Mouse (Mus musculus) forebrain, embryonic 10.5 days (tissue): Measurements from ENCODE around the gene Tinf2. TPM values are rescaled to one million over a fixed set of nuclear protein-coding genes. Genes with fewer than 3 reads are reported as not detected.

ENCODE experiments used
- DNase-seq: peaks from one replicate; pipeline ENCODE4 v3.0.0-alpha.2; 2017; ENCODE audit warnings: low spot score; ENCODE audit errors: extremely low spot score
- H3K27ac ChIP-seq: fragments of 300-500 bp; sonication (generic); 2 replicates; pipeline ENCODE4 v1.5.1; 2016; ENCODE audit warnings: mild to moderate bottlenecking
- H3K27me3 ChIP-seq: fragments of 300-500 bp; sonication (generic); 2 replicates; pipeline ENCODE4 v1.6.1; 2016; ENCODE audit warnings: mild to moderate bottlenecking; ENCODE audit not compliant: poor library complexity, severe bottlenecking
- H3K36me3 ChIP-seq: fragments of 300-500 bp; sonication (generic); replicated peaks from 2 replicates; pipeline ENCODE4 v1.6.1; 2016; ENCODE audit warnings: mild to moderate bottlenecking, moderate library complexity
- H3K4me1 ChIP-seq: fragments of 300-500 bp; sonication (generic); 2 replicates; pipeline ENCODE4 v1.6.1; 2016
- H3K4me3 ChIP-seq: fragments of 300-500 bp; sonication (generic); 2 replicates; pipeline ENCODE4 v1.5.1; 2016; ENCODE audit warnings: mild to moderate bottlenecking, moderate library complexity
- H3K9me3 ChIP-seq: fragments of 300-500 bp; sonication (generic); 2 replicates; pipeline ENCODE4 v1.6.1; 2016; ENCODE audit warnings: mild to moderate bottlenecking, moderate library complexity
- WGBS: fragments of 180-500 bp; shearing (Covaris S2); methylation state at CpG from one replicate; pipeline ENCODE4 v1.1.7; 2016; 5-methylcytosine and 5-hydroxymethylcytosine counted together
- polyA plus RNA-seq: library from polyadenylated mRNA; unstranded; fragments of >200 nt; fragmentation: Nextera tagmentation; extraction: Ambion mirVana; gene quantifications from 2 replicates; pipeline ENCODE4 v1.2.1, GENCODE M21; 2016

The Tinf2 gene
- polyA plus RNA-seq, 1 experiment from 2014 or later: 79.7 TPM

- H3K4me3 ChIP-seq: no peak overlapping the region
- H3K36me3 ChIP-seq: peaks cover 43% of the 10 kb centered on the region
- WGBS: 79% methylated on average over 8 of the region's 8 CpGs
- no peak for DNase-seq
- H3K9me3 ChIP-seq: no peaks in the 10 kb centered on the region
- H3K4me1 ChIP-seq: peaks cover 34% of the 10 kb centered on the region
- peaks cover 24% of the 10 kb centered on the region for H3K27me3 ChIP-seq
- no peak overlapping the region for H3K27ac ChIP-seq
Observed at GRCm38 (mm10) chr14:55716884-55717283, 35.3 kb upstream of the Tinf2 start.

GRCm38 (mm10) chr14:55716271-55716670 lies 34.7 kb upstream of the Tinf2 start:
- 95% methylated on average over 6 of the region's 6 CpGs for WGBS
- H3K27me3 ChIP-seq: peaks cover 30% of the 10 kb centered on the region
- no peak for DNase-seq
- H3K9me3 ChIP-seq: no peaks in the 10 kb centered on the region
- H3K27ac ChIP-seq: no peak overlapping the region
- H3K4me3 ChIP-seq: no peak overlapping the region
- peaks cover 29% of the 10 kb centered on the region for H3K4me1 ChIP-seq
- peaks cover 43% of the 10 kb centered on the region for H3K36me3 ChIP-seq

DNA sequence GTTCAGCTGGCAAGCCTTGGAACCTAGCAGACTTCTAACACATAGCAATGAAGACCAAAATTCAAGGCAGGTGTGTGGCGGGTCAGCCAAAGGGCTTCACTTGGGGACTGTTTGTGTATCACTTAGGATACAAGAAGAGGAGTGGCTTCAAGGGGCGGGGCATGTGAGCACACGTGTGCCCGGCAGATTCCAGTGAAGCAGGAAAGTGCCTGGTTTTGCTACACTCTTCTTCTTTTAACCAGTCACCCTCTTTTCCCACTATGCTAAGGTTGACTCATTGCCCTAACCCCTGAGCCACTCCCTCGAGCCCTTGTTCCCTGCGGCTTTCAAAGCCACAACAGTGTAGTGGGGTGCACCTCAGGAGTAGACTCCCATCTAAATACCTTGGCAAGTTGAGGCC lies 33.3 kb upstream of the Tinf2 start:
- H3K36me3 ChIP-seq: peaks cover 38% of the 10 kb centered on the region
- H3K27me3 ChIP-seq: peaks cover 35% of the 10 kb centered on the region
- H3K4me3 ChIP-seq: no peak overlapping the region
- H3K4me1 ChIP-seq: peaks cover 18% of the 10 kb centered on the region
- no peak for DNase-seq
- no peak overlapping the region for H3K27ac ChIP-seq
- WGBS: 42% methylated on average over 6 of the region's 6 CpGs
- H3K9me3 ChIP-seq: no peaks in the 10 kb centered on the region

DNA sequence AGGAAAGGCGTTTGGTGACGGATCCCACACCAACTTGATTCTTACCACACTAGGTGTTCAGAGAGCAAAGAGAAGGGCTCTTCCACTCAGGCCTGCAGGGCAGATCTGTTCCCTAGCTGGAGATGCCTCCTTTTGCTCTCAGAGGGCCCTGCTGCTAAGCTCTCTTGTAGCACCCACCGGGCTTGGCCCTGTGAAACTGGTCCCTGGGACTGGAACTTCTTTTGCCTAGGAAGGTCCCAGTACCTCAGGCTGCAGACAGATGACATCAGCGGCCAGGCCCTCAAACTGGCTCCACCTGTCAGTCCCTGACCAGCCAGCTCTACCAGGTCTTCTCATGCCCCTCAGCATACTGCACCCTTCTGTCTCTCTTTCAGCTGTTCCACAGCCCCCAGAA lies 32.1 kb upstream of the Tinf2 start, which contains the start of gene Tgm1:
TSS of gene Tgm1 (minus strand) at position 198 of the 394 bp plus-strand sequence.
- peak within 1 kb of the TSS; percentile 37 for H3K4me3 ChIP-seq
- H3K4me1 ChIP-seq: peaks cover 18% of the 10 kb centered on the region
- H3K27me3 ChIP-seq: peaks cover 35% of the 10 kb centered on the region
- H3K36me3 ChIP-seq: peaks cover 27% of the 10 kb centered on the region
- 26% methylated on average over 4 of the region's 4 CpGs for WGBS
- H3K27ac ChIP-seq: 0 out of 2 replicates have a peak within 1 kb of the TSS, but pooled peaks have one; percentile 15
- no peaks in the 10 kb centered on the region for H3K9me3 ChIP-seq
- no peak for DNase-seq

- Histone ChIP-seq H3K9me3 (no peaks in the 10 kb centered on the region), H3K27me3 (peaks cover 35% of the 10 kb centered on the region), H3K4me3 (peak overlapping the region; percentile 37), H3K4me1 (peaks cover 18% of the 10 kb centered on the region), H3K27ac (0 out of 2 replicates have a peak overlapping the region, but pooled peaks have one; percentile 15), H3K36me3 (peaks cover 22% of the 10 kb centered on the region)
- no peak for DNase-seq
- WGBS: 17% methylated on average over 25 of the region's 25 CpGs
Observed at GRCm38 (mm10) chr14:55713007-55713728, 31.5 kb upstream of the Tinf2 start.

DNA sequence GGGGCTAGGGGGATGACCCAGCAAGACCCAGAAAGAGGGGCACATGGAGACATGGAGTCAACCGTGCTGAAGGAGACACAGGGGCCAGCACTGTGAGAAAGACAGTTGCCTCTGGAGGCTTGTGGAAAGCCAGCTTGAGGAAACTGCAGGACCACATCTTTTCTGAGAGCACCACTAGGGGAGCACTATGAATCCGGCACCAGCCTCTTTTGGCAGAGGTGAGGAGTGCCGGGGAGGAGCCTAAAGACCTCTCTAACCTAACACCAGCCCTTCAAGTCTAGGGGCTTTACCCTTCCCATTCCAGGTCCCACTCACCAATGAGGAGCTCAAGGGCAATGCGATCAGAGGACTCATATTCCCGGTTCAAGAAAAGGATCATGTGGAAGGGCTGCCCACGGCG lies 30.2 kb upstream of the Tinf2 start:
- Histone ChIP-seq H3K4me3 (no peak overlapping the region), H3K4me1 (peaks cover 12% of the 10 kb centered on the region), H3K9me3 (no peaks in the 10 kb centered on the region), H3K27me3 (peaks cover 35% of the 10 kb centered on the region), H3K36me3 (peaks cover 9% of the 10 kb centered on the region), H3K27ac (no peak overlapping the region)
- DNase-seq: no peak
- 88% methylated on average over 7 of the region's 7 CpGs for WGBS

GRCm38 (mm10) chr14:55709509-55709908 lies 27.9 kb upstream of the Tinf2 start:
- no peaks in the 10 kb centered on the region for H3K9me3 ChIP-seq
- peaks cover 11% of the 10 kb centered on the region for H3K4me1 ChIP-seq
- H3K27me3 ChIP-seq: peaks cover 35% of the 10 kb centered on the region
- 87% methylated on average over 4 of the region's 4 CpGs for WGBS
- no peak for DNase-seq
- H3K4me3 ChIP-seq: no peak overlapping the region
- no peaks in the 10 kb centered on the region for H3K36me3 ChIP-seq
- no peak overlapping the region for H3K27ac ChIP-seq

GRCm38 (mm10) chr14:55707397-55707796 lies 25.8 kb upstream of the Tinf2 start:
- Histone ChIP-seq H3K27ac (no peak overlapping the region), H3K27me3 (peaks cover 17% of the 10 kb centered on the region), H3K36me3 (no peaks in the 10 kb centered on the region), H3K4me3 (no peak overlapping the region), H3K9me3 (no peaks in the 10 kb centered on the region), H3K4me1 (no peaks in the 10 kb centered on the region)
- WGBS: 81% methylated on average over 5 of the region's 5 CpGs
- DNase-seq: no peak

- H3K4me1 ChIP-seq: no peaks in the 10 kb centered on the region
Observed at GRCm38 (mm10) chr14:55706051-55706600, 24.5 kb upstream of the Tinf2 start.

GRCm38 (mm10) chr14:55702761-55703160 lies 21.1 kb upstream of the Tinf2 start:
- no peaks in the 10 kb centered on the region for H3K27me3 ChIP-seq
- no peak overlapping the region for H3K27ac ChIP-seq
- no peaks in the 10 kb centered on the region for H3K4me1 ChIP-seq
- no peak overlapping the region for H3K4me3 ChIP-seq
- H3K9me3 ChIP-seq: no peaks in the 10 kb centered on the region
- WGBS: 71% methylated on average over 6 of the region's 6 CpGs
- no peak for DNase-seq
- no peaks in the 10 kb centered on the region for H3K36me3 ChIP-seq

More at GRCm38 (mm10) chr14:55706051-55706600, 24.5 kb upstream of the Tinf2 start:
- WGBS: 92% methylated on average over 8 of the region's 8 CpGs
- H3K27me3 ChIP-seq: peaks cover 4% of the 10 kb centered on the region; the same call in 1 of the 2 replicates
- H3K27ac ChIP-seq: no peak overlapping the region
- H3K9me3 ChIP-seq: no peaks in the 10 kb centered on the region
- DNase-seq: no peak
- no peaks in the 10 kb centered on the region for H3K36me3 ChIP-seq
- H3K4me3 ChIP-seq: no peak overlapping the region

- no peak for DNase-seq
- WGBS: 68% methylated on average over 9 of the region's 9 CpGs
- H3K27me3 ChIP-seq: no peaks in the 10 kb centered on the region
- H3K4me3 ChIP-seq: no peak overlapping the region
- H3K27ac ChIP-seq: no peak overlapping the region
- H3K4me1 ChIP-seq: no peaks in the 10 kb centered on the region
- H3K9me3 ChIP-seq: no peaks in the 10 kb centered on the region
- H3K36me3 ChIP-seq: no peaks in the 10 kb centered on the region
Observed at GRCm38 (mm10) chr14:55701131-55701530, 19.5 kb upstream of the Tinf2 start.

GRCm38 (mm10) chr14:55697226-55697625 lies 15.6 kb upstream of the Tinf2 start:
- no peak for DNase-seq
- WGBS: 80% methylated on average over 4 of the region's 4 CpGs
- H3K27ac ChIP-seq: no peak overlapping the region
- no peaks in the 10 kb centered on the region for H3K4me1 ChIP-seq
- 0 out of 2 replicates have a peak, but pooled peaks cover 8% of the 10 kb centered on the region for H3K9me3 ChIP-seq
- H3K4me3 ChIP-seq: no peak overlapping the region
- H3K27me3 ChIP-seq: no peaks in the 10 kb centered on the region
- H3K36me3 ChIP-seq: no peaks in the 10 kb centered on the region

DNA sequence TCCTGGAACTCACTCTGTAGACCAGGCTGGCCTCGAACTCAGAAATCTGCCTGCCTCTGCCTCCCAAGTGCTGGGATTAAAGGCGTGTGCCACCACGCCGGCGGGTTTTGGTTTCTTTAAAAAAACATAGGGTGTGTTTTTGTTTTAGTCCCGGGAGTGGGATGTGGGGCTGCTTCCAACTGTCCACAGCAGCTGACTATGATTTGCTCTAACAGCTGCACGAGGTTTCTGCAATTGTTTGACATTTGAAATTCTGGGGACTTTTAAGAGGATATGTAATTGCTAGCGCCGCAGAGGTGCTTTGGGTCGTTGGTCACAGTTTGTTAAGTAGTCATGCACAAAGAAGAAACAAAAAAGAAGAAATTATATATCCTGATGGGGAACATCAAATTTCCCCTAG lies 7.8 kb upstream of the Tinf2 start:
- DNase-seq: no peak
- H3K4me1 ChIP-seq: no peaks in the 10 kb centered on the region
- 86% methylated on average over 10 of the region's 10 CpGs for WGBS
- H3K27me3 ChIP-seq: no peaks in the 10 kb centered on the region
- H3K9me3 ChIP-seq: 0 out of 2 replicates have a peak, but pooled peaks cover 5% of the 10 kb centered on the region
- no peak overlapping the region for H3K27ac ChIP-seq
- H3K36me3 ChIP-seq: no peaks in the 10 kb centered on the region
- H3K4me3 ChIP-seq: no peak overlapping the region
